Mouse (Mus musculus) heart, adult 2 months (tissue): ENCODE measurements around the gene Paqr6.

ENCODE experiments used
- CTCF ChIP-seq: fragments of 200-600 bp; IDR thresholded peaks from 2 replicates; pipeline ENCODE4 v1.8.1; 2022; ENCODE audit warnings: antibody characterized with exemption, mild to moderate bottlenecking, moderate library complexity
- EP300 ChIP-seq: fragments of 200-500 bp; IDR thresholded peaks from 2 replicates; pipeline ENCODE4 v1.6.1; 2011; ENCODE audit warnings: low read depth, low read length, control low read depth; ENCODE audit not compliant: insufficient read depth
- POLR2A ChIP-seq: fragments of 200-500 bp; IDR thresholded peaks from 2 replicates; pipeline ENCODE4 v1.6.1; 2011; ENCODE audit warnings: mild to moderate bottlenecking, low read depth, low read length, control low read depth; ENCODE audit not compliant: insufficient read depth

DNA sequence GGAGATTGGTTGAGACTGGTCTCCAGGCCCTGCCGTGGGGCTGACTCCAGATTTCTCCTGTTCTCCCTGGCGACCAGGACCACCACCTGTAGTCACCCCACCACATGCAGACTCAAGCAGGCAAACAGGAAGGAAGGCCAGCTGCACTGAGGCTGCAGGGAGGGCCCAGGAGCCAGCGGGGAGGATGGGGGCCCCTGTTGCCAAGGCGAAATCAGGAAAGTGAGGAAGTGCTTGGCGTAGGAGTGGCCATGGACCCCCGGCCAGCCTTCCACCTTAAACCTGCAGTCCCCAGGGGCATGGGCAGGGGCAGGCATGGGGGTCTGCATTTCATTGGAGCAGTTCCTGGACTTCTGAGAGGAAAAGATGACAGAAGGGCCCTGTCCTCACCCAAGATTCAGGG, 3.3 kb upstream of the Paqr6 start:
- TF ChIP-seq CTCF (no peak), POLR2A (no peak), EP300 (no peak)
